Mouse (Mus musculus): ENCODE measurements around the gene Kctd11.

The Kctd11 gene

GRCm38 (mm10) chr11:69912716-69913530, 31.7 kb upstream of the Kctd11 start:
- DNase-seq, result no peak

- no peak for DNase-seq
Measured at GRCm38 (mm10) chr11:69911701-69912100, 30.5 kb upstream of the Kctd11 start.

DNA sequence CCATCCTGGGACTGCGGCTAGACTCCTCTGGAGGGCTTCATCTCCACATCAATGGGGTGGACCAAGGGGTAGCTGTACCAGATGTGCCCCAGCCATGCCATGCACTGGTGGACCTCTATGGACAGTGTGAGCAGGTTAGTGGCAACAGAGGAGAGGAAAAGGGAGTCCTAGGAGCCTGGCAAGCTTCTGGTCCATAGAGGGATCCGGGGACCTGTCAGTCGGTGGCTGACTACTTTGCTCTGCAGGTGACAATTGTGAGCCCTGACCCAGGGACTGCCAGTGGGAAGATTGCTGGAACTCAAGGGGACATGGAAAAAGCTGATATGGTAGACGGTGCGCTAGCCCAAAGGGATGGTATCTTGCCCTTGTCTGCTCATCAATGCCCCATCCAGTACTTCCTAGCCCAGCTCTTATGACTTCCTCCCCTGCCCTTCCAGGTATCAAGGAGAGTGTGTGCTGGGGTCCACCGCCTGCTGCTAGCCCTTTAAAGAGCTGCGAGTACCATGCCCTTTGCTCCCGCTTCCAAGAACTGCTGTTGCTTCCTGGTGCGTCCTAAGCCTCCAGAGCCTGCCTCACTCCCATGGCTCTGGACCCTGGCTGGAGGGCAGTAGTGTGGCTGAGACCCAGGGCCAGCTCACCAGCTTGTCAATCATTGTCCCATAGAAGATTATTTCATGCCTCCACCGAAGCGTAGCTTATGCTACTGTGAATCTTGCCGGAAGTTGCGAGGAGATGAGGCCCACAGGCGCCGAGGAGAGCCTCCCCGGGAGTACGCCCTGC, 29.8 kb upstream of the Kctd11 start:
- peak; percentile 72 to 92 for DNase-seq

GRCm38 (mm10) chr11:69910177-69910576, 29.0 kb upstream of the Kctd11 start:
- DNase-seq, result no peak

GRCm38 (mm10) chr11:69909174-69909573, 28.0 kb upstream of the Kctd11 start:
- no peak for DNase-seq

DNA sequence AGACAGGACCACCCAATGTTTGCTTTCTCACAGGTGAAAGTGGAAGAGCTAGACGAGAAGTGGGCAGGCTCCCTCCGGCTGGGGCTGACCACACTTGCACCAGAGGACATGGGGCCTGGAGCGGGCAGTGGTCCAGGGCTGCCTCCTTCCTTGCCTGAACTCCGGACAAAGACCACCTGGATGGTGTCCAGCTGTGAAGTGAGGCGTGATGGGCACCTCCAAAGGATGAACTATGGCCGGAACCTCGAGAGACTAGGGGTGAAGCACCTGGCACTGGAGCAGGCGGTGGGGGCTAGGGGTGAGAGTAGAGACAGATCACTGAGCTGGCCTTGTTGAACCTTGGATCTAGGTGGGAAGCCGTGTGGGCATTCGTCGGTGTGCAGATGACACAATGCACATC, 27.4 kb upstream of the Kctd11 start:
- peak; percentile 94 to 97 for DNase-seq

DNA sequence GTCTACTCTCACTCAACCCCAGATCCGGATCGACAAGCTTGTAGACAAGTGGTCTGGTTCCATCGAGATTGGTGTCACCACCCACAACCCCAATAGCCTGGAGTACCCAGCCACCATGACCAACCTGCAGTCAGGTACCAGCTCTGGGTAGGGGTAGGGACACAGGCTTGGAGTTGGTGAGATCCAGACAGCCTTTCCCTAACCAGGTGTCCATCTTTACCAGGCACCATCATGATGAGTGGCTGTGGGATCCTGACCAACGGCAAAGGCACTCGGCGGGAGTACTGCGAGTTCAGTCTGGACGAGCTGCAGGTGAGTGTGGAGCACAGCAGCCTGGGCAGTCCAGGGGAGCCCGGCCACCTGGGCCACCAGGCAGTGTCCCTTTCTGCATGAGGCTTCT, 23.1 kb upstream of the Kctd11 start:
- no peak for DNase-seq

DNA sequence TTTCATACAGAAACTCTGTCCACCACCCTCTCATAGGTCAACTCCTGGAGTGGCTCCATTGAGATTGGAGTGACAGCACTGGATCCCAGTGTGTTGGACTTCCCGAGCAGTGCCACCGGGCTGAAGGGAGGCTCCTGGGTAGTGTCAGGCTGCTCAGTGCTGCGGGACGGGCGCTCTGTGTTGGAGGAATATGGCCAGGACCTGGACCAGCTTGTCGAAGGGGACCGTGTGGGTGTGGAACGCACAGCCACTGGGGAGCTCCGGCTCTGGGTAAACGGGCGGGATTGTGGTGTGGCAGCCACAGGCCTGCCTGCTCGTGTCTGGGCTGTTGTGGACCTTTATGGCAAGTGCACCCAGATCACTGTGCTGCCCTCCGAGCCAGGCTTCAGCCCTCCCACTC, 21.8 kb upstream of the Kctd11 start:
- no peak for DNase-seq

GRCm38 (mm10) chr11:69901993-69902392, 20.8 kb upstream of the Kctd11 start:
- no peak for DNase-seq

DNA sequence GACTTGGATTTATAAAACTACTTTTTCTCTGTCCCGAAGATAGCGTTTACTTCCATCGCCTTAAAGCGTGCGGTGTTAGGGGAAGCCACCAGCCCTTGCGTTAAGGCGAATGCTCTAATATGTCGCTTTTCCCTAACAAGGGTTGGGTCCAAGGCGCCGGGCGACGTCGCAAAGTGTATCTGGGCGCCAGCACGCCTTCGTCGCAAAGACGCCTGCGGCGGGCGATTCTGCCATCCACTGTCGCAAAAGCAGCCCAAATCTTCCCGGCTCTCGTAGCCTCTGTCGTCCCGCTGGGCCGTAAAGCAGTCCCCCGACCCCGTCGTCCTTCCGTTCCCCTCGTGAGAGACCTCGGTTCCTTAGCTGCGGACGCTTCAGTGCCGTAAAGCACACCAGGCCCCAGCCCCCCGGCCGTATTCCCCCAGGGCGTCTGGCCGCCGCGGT, 20.2 kb upstream of the Kctd11 start:
- peak; percentile 94 to 99 for DNase-seq

DNA sequence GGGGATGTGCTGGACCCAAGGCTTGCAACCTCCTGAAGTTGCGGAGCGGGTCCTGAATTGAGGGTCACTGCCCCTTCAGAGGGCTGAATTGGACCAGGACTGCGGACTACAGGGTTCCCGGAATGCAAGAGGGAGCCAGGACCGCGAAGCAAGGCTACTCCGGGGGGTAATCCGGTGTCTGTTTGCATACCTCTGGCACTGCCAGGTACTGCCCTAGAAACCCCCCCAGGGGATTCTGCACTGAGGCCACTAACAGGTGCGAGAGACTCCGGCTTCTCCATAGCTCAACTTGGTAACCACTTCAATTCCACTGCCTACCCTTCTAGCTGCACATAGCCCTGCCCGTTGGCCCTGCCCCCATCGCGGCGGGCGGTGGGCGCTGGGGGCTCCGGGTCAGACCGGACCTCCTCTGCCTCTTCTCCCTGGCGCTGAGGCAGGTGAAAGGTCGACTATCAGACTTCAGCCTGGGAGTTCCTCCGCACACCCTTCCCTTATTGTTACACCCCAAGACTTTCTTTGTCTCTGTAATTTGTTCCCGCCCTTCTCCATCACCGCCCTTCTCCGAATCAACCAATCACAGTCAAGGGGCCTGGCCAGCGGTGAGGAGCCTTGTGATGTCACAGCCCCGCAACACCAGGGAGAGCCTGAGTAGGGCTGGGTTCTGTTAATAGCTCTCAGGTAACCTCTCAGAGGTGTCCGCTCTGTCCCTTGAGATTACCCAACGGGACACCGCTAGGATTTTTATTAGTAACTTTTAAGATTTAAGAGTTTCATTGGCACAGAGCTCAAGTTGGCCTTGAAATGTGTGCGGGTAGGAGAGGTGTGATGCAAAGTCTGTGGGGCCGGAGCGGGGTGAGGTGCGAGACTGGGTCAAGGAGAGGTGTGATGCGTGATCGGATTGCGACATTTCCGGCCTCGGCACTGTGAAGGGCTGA, 19.5 kb upstream of the Kctd11 start, which contains the start of the genes 2810408A11Rik and Neurl4:
Gene 2810408A11Rik (minus strand): TSS at position 517 of the 935 bp plus-strand sequence.
Gene Neurl4 (plus strand): TSS at position 602 of the 935 bp plus-strand sequence.
- DNase-seq, result peak; percentile 91 to 97

- DNase-seq, result peak; percentile 31 to 61
Measured at GRCm38 (mm10) chr11:69899870-69900269, 18.7 kb upstream of the Kctd11 start.

DNA sequence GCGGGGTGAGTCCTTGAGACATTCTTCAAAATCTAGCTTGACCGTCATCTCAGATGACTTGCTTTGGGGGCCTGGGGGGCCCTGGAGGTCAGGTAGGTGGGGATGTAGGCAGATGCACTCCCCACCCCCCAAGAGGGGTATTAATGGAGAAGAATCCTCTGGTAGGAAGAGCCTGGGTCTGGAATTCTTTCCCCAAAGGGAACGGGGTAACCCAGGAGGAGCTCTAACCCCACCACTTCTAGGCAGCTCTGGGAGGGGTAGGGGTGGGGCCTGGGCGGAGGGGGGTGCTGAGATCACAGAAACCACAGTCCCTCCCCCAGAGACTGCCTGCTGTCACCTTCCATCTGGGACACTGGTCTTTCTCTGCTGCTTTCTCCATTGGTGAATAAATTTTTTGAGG, 14.1 kb upstream of the Kctd11 start, which contains the start of gene Acap1:
Gene Acap1 (minus strand): TSS at position 249 of the 400 bp plus-strand sequence.
- no peak for DNase-seq

GRCm38 (mm10) chr11:69894671-69895070, 13.5 kb upstream of the Kctd11 start:
- no peak for DNase-seq

GRCm38 (mm10) chr11:69891482-69891881, 10.3 kb upstream of the Kctd11 start:
- no peak for DNase-seq

DNA sequence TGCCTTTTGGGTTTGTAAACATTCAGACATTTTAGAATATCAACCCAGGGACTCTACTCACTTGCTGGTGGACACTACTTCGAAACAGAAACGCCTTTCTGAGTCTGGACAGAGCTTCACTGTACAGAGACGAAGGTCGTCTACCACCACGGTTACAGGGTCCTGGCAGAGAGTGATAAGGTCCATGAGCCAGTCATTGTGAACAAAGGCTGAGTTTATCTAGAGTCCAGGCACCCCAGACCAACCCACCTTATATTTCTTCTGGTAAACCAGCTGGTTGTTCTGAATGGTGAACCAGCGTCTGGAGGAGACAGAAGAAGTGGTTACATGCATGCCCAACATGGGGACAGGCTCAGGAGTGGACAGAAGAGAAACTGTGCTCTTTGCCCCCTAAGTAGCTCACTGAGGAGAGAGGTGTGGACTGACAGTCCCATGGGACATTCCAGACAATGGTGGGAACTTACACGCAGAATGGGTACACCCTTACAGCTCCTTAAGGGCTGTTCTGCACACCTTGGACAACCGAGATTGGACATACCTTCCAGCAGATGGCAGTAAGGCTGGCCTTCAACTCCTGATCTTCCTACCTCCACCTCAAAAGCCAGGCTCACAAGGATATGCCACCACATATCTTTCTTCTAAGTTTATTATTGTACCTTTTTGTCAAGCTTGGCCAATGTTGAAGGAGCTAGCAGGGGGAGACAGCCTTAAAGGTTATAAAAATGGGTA, 5.9 kb upstream of the Kctd11 start:
- DNase-seq, result peak; percentile 63 to 70

GRCm38 (mm10) chr11:69884663-69885062, 3.5 kb upstream of the Kctd11 start:
- DNase-seq, result peak; percentile 26 to 62

DNA sequence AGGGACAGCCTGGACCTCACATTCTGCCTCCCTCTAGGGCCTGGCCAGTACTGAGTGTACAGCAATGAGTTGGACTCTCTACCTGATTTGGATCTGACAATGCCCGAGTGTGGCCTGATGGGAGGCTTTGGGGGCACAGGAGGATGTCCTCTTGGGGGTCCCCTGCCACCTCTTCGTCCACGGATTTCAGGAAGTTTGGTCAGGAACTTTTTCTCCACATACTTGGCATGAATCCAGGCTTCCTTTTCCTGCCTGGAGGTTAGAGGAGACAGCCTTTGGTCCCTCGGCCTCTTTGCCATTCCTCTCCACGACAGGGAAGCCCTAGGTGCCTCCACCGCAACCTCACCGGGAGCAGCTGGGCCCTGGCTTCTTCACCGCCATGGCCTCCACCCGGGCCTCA, 3.0 kb upstream of the Kctd11 start:
- peak; percentile 36 to 59 for DNase-seq

DNA sequence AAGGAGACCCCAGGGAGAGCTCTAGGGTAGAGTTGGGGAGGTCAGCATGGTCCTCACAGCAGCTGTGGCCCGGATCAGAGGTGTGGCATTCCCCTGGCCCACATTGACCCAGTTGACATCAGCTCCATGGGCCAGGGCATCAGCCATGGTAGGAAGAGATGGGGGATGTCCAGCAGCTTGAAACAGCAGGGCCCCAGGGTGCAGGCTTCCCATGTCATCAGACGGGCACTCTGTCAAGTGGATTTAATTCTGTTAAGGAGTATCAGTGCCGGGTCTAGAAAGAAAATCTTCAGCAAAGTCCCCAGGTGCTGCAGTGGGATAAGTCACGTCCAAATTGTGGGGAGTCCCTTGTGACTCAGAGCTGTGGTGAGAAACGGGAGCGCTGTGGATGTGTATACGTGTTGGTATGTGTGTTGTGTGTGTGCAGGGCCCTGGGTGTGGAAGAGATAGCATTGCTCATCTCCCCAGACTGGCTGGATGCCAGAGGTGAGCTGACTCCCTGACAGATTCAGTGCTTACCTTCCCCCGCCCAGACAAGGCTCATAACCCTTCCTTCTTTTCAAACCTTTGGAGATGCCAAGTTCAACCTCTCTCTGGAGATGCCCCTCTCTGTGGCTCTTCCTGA, 2.4 kb upstream of the Kctd11 start:
- DNase-seq, result peak; percentile 37 to 60

GRCm38 (mm10) chr11:69883066-69883465, 1.9 kb upstream of the Kctd11 start:
- peak; percentile 60 to 64 for DNase-seq
